Mouse (Mus musculus): ENCODE data around the gene Capn10.

Capn10 gene

GRCm38 (mm10) chr1:92919151-92919550 is 15.0 kb upstream of the Capn10 start:
- in situ Hi-C loops (cut with MboI; ENCODE audit: unreplicated experiment in 2 of 2): no loop called here

- in situ Hi-C loops (cut with MboI; ENCODE audit: unreplicated experiment in 2 of 2): no loop called here
Measured at GRCm38 (mm10) chr1:92919775-92920174, 14.4 kb upstream of the Capn10 start.

GRCm38 (mm10) chr1:92920474-92921200 is 13.5 kb upstream of the Capn10 start:
- in situ Hi-C loops (cut with MboI; ENCODE audit: unreplicated experiment in 2 of 2): no loop called here

- in situ Hi-C loops (cut with MboI; ENCODE audit: unreplicated experiment in 2 of 2): no loop called here
Measured at GRCm38 (mm10) chr1:92921496-92921895, 12.7 kb upstream of the Capn10 start.

DNA sequence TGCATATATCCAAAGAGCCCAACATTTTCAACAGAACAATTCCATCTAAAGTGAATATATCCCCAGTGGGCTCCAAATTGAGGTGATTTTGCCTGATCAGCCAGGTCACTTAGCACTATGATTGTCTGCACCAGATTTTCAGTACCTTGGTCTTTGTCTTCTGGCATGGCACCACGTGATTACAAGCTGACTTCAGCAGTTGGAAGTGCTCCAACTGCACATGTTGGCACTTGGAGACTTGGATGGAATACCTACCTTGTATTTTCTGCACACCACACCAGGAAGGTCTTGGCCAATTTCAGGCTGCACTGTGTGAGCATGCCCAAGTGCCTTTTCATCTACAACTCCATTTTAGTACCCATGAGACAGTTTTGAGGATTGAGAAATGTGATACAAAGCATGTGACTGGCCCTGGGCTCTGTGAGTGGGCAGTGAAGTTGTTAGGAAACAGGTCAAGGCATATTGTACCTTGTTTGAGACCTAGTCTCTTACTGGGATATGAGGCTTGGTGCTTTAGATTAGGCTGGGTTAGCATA is 3.9 kb upstream of the Capn10 start:
- in situ Hi-C loops (cut with MboI; ENCODE audit: unreplicated experiment in 2 of 2): loop anchor here (25.0 kb wide), 2 partner anchors 557 to 882 kb away; partner anchors contain the start of genes Hdlbp (in 2 of the 2), D2hgdh (in 1 of the 2), Dtymk (in 1 of the 2) and Ing5 (in 1 of the 2)

DNA sequence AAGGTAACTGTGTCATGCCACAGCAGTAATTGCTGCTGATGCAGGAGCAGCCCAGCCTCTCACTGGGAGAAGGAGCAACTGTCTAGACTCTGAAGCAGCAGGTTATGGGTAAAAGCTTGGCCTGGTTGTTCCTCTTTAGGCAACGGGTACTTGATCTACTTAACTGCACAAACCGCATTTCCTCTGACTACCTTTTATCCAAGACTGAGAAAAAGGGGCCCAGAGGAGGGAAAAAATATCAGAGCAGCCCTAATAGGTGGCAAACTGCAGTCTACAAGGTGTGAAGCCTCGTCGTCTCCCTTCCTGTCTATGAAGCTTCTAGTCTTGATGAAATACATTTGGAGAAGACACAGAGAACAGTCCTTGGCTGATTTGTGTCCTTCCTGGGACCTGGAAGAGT is 565 bp upstream of the Capn10 start:
- in situ Hi-C loops (cut with MboI; ENCODE audit: unreplicated experiment in 2 of 2): loop anchor here (25.0 kb wide), 2 partner anchors 554 to 879 kb away; partner anchors contain the start of genes Hdlbp (in 2 of the 2), D2hgdh (in 1 of the 2), Dtymk (in 1 of the 2) and Ing5 (in 1 of the 2)

DNA sequence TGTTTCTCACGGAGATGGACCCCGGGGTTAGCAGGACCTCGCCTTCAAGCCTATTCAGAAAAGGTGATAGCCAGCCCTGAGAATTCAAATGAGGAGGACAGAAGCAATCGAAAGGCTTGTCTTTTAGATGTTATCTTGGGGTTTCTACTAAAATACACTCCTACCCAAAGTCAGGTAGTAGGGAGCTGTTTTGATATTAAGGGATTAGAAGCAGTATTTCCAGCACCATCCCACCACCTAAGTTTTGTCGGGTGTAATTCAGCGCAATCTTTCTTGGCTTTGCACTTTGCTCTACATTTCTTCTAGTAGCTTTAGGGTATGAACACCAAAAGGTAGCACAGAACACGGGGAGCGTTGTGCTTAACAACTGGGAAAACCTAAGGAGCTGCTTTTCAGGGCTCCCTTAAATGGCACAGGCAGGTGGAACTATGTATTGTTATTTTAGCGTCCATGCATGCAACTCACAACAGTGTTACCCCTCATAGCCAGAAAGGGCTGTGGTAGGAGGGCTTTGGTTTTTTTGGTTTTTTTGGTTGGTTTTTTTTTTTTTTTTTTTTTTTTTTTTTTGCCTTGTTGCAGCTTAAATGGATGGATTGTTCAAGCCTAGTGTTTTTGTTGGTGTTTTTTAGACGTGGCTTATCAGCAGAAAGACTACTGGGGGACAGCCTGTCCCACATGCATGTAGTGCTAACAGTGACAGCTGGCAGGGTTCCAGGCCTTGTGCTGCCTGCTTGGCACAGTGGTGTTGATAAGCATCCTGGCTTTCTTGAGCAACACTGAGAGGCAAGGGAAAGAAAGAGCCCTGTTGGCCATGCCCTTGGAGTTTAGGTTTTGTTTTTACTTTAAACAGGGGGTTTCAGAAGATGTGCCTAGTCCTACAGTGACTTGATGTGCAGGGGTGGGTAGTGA is 1.1 kb downstream of the Capn10 start:
- in situ Hi-C loops (cut with MboI; ENCODE audit: unreplicated experiment in 2 of 2): loop anchor here (25.0 kb wide), 2 partner anchors 552 to 877 kb away; partner anchors contain the start of genes Hdlbp (in 2 of the 2), D2hgdh (in 1 of the 2), Dtymk (in 1 of the 2) and Ing5 (in 1 of the 2)

DNA sequence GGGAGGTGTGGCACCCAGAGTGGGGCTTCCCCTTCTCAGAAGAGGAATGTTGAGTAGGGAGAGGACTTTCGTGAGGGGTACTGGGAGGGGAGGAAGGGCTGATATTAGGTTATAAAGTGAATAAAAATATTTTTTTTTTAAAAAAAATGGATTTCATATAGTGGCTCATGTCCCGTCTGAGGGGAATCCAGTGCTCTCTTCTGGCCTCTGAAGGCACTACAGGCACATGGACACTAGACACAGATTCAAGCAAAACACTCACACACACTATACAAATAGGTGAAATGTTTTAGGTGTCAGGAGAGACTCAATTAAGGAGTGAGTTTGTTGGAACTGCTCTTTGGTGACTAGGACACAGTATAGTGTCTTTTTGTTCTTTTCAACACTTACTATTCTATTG is 1.8 kb downstream of the Capn10 start:
- in situ Hi-C loops (cut with MboI; ENCODE audit: unreplicated experiment in 2 of 2): loop anchor here (25.0 kb wide), 2 partner anchors 551 to 876 kb away; partner anchors contain the start of genes Hdlbp (in 2 of the 2), D2hgdh (in 1 of the 2), Dtymk (in 1 of the 2) and Ing5 (in 1 of the 2)

DNA sequence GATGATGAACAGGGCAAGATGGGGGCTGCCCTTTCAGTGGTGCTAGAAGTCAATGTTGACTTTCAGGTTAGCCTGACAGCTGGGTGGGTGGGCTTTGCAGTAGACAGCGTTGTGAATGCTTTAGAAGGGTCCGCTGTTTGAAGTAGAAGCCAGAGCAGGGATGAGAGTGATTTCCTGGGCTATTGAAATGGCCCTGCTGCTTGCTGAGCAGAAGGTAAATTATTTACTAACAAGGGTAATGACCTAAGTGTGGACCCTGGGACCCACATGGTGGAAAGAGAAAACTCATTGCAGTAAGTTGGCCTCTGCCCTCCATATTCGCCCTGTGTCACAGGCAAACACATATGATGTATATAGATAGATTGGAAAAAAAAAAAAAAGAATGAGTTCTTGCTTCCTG is 2.3 kb downstream of the Capn10 start:
- in situ Hi-C loops (cut with MboI; ENCODE audit: unreplicated experiment in 2 of 2): loop anchor here (25.0 kb wide), 2 partner anchors 551 to 876 kb away; partner anchors contain the start of genes Hdlbp (in 2 of the 2), D2hgdh (in 1 of the 2), Dtymk (in 1 of the 2) and Ing5 (in 1 of the 2)

GRCm38 (mm10) chr1:92937797-92938196 is 3.6 kb downstream of the Capn10 start:
- in situ Hi-C loops (cut with MboI; ENCODE audit: unreplicated experiment in 2 of 2): loop anchor here (25.0 kb wide), 2 partner anchors 550 to 875 kb away; partner anchors contain the start of genes Hdlbp (in 2 of the 2), D2hgdh (in 1 of the 2), Dtymk (in 1 of the 2) and Ing5 (in 1 of the 2)

GRCm38 (mm10) chr1:92939746-92940145 is 5.6 kb downstream of the Capn10 start:
- in situ Hi-C loops (cut with MboI; ENCODE audit: unreplicated experiment in 2 of 2): loop anchor here (25.0 kb wide), 2 partner anchors 548 to 873 kb away; partner anchors contain the start of genes Hdlbp (in 2 of the 2), D2hgdh (in 1 of the 2), Dtymk (in 1 of the 2) and Ing5 (in 1 of the 2)

- in situ Hi-C loops (cut with MboI; ENCODE audit: unreplicated experiment in 2 of 2): loop anchor here (25.0 kb wide), 2 partner anchors 544 to 869 kb away; partner anchors contain the start of genes Hdlbp (in 2 of the 2), D2hgdh (in 1 of the 2), Dtymk (in 1 of the 2) and Ing5 (in 1 of the 2)
Measured at GRCm38 (mm10) chr1:92943219-92943989, 9.2 kb downstream of the Capn10 start.

DNA sequence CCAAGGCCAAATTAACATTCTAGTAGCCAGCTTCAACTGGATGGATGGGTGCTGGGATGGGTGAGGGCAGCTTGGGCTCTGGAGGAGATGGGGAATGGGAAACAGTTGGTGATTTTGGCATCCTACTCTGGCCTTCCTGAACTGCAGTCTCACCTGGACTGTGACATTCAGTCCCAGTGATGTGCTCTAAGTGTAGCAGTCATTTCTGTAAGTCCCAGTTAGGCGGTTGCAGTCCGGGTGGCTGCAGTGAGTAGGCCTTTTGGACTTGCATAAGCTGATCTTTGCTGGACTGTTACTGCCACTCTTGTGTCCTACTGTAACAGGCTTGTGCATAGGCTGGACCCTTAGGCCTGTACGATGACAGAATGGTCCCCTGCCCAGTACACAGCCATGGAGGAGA is 13.8 kb downstream of the Capn10 start:
- in situ Hi-C loops (cut with MboI; ENCODE audit: unreplicated experiment in 2 of 2): loop anchor here (25.0 kb wide), 2 partner anchors 539 to 864 kb away; partner anchors contain the start of genes Hdlbp (in 2 of the 2), D2hgdh (in 1 of the 2), Dtymk (in 1 of the 2) and Ing5 (in 1 of the 2)

DNA sequence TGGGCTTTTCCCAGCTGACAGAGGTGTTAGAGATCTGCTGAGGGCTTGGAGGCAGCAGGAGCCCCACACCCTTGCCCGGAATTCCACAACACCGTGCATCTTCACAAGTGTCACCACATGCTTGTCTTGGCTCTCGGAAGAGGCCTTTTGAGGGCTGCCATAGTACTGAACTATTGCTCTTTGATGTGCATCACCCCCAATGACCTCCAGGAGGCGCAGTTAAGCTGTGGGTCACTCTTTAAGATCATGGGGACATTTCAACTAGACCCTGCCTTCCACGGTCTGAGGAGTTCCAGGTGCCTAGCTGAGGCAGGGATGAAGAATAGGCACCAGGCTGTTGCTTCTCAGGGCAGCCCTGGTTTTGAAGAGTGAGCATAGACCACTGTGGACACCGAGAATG is 15.2 kb downstream of the Capn10 start:
- in situ Hi-C loops (cut with MboI; ENCODE audit: unreplicated experiment in 2 of 2): loop anchor here (25.0 kb wide), 2 partner anchors 538 to 863 kb away; partner anchors contain the start of genes Hdlbp (in 2 of the 2), D2hgdh (in 1 of the 2), Dtymk (in 1 of the 2) and Ing5 (in 1 of the 2)

DNA sequence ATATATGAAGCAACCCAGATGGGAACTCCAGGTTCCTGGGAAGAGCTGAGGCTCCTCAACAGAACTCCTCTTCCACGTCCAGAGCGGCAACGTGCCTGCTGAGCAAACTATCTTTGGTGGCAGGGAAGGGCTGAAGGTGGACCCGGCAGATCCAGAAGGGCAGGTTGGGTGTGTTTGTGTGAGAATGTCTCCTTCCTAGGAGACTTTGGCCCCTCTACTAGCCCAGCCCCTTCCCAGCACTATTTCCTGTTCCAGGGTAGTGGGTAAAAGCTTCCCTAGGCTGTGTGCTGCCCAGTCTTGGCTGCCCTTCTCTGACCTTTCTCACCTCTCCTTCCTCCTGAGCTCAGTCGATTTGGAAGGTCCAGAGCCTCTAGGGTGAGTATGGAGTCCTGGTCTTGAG is 16.4 kb downstream of the Capn10 start, which contains the start of gene Gpr35:
Gpr35 (plus strand) TSS at position 259 of the 400 bp plus-strand sequence.
- in situ Hi-C loops (cut with MboI; ENCODE audit: unreplicated experiment in 2 of 2): loop anchor here in 1 of 2 experiments (10.0 to 25.0 kb wide), 2 partner anchors 64 to 1137 kb away; no protein-coding TSS in a partner anchor

DNA sequence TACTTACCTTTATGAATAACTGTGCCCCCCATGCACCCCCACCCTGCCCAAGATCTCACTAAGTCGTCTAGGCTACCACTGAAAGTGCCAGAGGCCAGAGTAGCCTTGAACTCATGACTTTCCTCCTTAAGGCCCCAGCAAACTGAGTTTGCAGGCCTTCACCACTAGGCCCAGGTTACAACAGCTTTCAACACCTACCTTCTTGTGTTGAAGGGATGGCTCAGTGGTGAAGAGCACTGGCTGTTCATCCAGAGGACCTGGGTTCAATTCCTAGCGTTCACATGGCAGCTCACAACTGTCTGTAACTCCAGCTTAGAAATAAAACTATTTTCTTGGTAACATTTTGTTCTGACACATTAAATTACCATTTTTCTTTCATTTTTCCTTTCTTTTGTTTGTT is 19.5 kb downstream of the Capn10 start:
- in situ Hi-C loops (cut with MboI; ENCODE audit: unreplicated experiment in 2 of 2): loop anchor here in 1 of 2 experiments (10.0 to 25.0 kb wide), 2 partner anchors 61 to 1134 kb away; no protein-coding TSS in a partner anchor

DNA sequence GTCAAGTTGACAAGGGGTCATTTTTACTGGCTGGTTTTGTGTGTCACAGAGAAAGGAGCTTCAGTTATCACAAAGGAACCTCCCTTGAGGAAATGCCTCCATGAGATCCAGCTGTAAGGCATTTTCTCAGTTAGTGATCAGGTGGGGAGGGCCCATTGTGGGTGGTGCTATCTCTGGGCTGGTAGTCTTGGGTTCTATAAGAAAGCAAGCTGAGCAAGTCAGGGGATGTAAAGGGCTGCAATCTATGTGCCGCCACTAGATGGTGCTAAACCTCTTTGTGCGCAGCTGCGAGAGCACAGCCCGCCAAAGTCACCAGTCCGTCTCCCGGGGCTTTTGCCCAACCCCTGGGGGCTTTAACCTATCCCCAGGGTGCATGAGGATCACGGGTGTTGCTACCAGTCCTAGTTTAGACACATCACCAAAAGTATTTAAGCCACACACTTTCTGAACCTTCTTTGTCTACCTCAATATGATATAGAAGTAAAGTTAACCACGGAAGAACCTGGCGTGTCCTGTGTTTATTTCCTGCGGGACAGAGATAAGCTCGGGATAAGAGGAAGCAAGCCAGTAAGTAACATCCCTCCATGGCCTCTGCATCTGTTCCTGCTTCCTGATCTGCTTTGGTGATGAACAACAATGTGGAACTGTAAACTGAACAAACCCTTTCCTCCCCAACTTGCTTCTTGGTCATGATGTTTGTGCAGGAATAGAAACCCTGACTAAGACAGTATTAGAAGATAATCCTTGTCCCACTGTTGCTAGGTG is 22.6 kb downstream of the Capn10 start:
- in situ Hi-C loops (cut with MboI; ENCODE audit: unreplicated experiment in 2 of 2): loop anchor here in 1 of 2 experiments (5.0 to 25.0 kb wide), 3 partner anchors 58 to 1131 kb away; no protein-coding TSS in a partner anchor

DNA sequence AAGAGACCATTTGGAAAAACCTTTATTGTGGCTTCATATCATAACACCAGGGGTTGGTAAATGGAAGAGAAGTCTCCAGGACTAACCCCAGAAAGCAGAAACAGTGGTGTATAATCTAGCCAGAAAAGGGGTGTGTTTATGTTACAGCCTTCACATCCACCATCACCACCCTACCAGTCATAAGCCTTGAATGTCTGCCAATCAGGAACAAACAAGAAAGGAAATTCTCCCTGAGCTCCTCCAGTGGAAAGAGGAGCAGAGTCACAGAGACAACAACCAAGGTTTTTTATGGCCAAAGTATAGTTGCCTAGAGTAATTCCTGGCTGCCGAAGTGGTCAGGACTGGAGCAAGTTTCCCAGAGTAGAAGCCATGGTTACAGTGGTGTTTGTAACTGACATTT is 24.8 kb downstream of the Capn10 start:
- in situ Hi-C loops (cut with MboI; ENCODE audit: unreplicated experiment in 2 of 2): loop anchor here in 1 of 2 experiments (5.0 to 25.0 kb wide), 3 partner anchors 56 to 1128 kb away; no protein-coding TSS in a partner anchor
